Mouse (Mus musculus): ENCODE results near the gene Rbm11. TPM values are rescaled to one million over a fixed set of nuclear protein-coding genes. Genes with fewer than 3 reads are reported as not detected.
A peak's percentile ranks its signal among the peaks of the same experiment; 100 is the strongest.

Rbm11 gene
- polyA plus RNA-seq (2015; fragmentation: Nextera tagmentation; extraction: Ambion mirVana), result 0.40 and 0.48 TPM in 2 replicates

- H3K36me3 ChIP-seq (ENCODE audit: control insufficient read depth, insufficient read depth, low read length), result no peaks in the 10 kb centered on the region
- peak within 1 kb of the TSS; percentile 64 for H3K9ac ChIP-seq (ENCODE audit: low read length)
- peak; percentile 99 for ATAC-seq (ENCODE audit: low read depth)
- H3K4me2 ChIP-seq (ENCODE audit: low read depth, low read length), result peak within 1 kb of the TSS; percentile 98
- WGBS, result 1% methylated on average over 37 of the region's 55 CpGs
- H3K4me1 ChIP-seq (replicated peaks; ENCODE audit: control insufficient read depth, insufficient read depth, low read length), result no peaks in the 10 kb centered on the region
- H3K27me3 ChIP-seq (ENCODE audit: control insufficient read depth, insufficient read depth, low read depth, low read length), result no peaks in the 10 kb centered on the region
- no peaks in the 10 kb centered on the region for H3K9me3 ChIP-seq (ENCODE audit: control insufficient read depth, low read length)
- peak within 1 kb of the TSS; percentile 81 for H3K4me3 ChIP-seq (ENCODE audit: low read length)
- no peak within 1 kb of the TSS for H3K27ac ChIP-seq (ENCODE audit: low read length)
Observed at GRCm38 (mm10) chr16:75592671-75593500, at the start of gene Rbm11. TSS of gene Rbm11 (plus strand) at chr16:75592844.

DNA sequence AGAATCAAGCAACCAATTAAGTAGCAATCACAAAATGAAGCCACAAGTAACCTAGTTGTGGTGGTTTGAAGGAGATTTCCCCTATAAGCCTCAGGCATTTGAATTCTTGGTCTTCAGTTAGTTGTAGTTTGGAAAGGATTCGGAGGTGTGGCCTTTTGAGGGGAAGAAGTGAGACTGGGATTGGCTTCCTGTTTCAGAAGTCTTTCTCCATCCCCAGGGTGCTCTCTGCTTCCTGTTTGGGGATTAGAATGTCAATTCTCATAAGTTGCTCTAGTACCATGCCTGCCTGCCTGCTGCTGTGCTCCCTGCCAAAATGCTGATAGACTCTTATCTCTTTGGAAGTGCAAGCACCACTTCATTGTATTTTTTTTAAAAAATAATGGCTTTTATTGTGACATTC is 47.3 kb upstream of the Rbm11 start:
- H3K4me3 ChIP-seq (ENCODE audit: low read length), result no peak overlapping the region
- H3K9ac ChIP-seq (ENCODE audit: low read length), result no peak overlapping the region
- no peaks in the 10 kb centered on the region for H3K9me3 ChIP-seq (ENCODE audit: control insufficient read depth, low read length)
- H3K36me3 ChIP-seq (ENCODE audit: control insufficient read depth, insufficient read depth, low read length), result no peaks in the 10 kb centered on the region
- 79% methylated on average over 1 of the region's 1 CpGs for WGBS
- no peaks in the 10 kb centered on the region for H3K4me1 ChIP-seq (replicated peaks; ENCODE audit: control insufficient read depth, insufficient read depth, low read length)
- no peaks in the 10 kb centered on the region for H3K27me3 ChIP-seq (ENCODE audit: control insufficient read depth, insufficient read depth, low read depth, low read length)
- ATAC-seq (ENCODE audit: low read depth), result no peak
- H3K27ac ChIP-seq (ENCODE audit: low read length), result no peak overlapping the region
- no peak overlapping the region for H3K4me2 ChIP-seq (ENCODE audit: low read depth, low read length)

DNA sequence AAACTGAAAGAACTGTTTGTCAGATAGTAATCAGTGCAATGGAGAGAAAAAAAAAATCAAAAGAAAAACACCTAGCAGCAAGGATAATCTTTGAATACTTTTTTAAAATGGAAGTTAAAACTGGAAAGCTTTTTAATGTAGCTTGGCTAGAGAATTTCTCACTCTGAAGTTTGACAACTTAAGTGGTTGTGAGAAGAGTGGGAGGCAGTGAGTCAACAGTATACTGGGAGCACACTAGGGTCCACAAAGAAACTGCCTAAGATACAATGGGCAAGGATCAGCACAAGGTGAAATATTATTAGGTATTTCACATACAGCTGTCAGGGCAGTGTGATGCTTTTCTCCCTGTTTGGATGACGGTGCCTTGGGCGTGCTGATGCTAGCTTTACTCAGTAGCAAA is 29.7 kb upstream of the Rbm11 start:
- Histone ChIP-seq H3K9me3 (ENCODE audit: control insufficient read depth, low read length) (no peaks in the 10 kb centered on the region), H3K4me3 (ENCODE audit: low read length) (no peak overlapping the region), H3K9ac (ENCODE audit: low read length) (no peak overlapping the region), H3K27ac (ENCODE audit: low read length) (no peak overlapping the region), H3K4me2 (ENCODE audit: low read depth, low read length) (no peak overlapping the region), H3K4me1 (replicated peaks; ENCODE audit: control insufficient read depth, insufficient read depth, low read length) (no peaks in the 10 kb centered on the region), H3K27me3 (ENCODE audit: control insufficient read depth, insufficient read depth, low read depth, low read length) (no peaks in the 10 kb centered on the region), H3K36me3 (ENCODE audit: control insufficient read depth, insufficient read depth, low read length) (no peaks in the 10 kb centered on the region)
- 89% methylated on average over 2 of the region's 2 CpGs for WGBS
- ATAC-seq (ENCODE audit: low read depth), result no peak

DNA sequence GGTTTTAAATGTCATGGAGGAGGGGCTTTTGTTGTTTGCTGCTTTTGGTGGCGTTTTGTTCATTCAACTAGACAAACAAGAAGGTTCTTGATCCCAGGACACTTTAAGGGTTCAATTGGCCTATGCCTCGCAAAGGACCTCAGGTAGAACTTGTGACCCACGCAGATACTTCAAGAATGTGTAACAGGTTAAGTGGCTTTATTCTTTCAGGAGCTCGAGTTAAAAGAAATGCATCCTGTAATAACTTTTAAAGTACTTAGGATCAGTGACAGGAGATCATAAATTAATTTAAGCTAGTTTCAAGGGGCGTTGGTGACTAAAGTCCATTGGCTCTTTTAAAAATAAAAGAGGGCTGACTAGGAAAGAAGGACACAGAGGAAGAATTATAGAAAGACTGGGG is 10.4 kb upstream of the Rbm11 start:
- no peak overlapping the region for H3K9ac ChIP-seq (ENCODE audit: low read length)
- ATAC-seq (ENCODE audit: low read depth), result no peak
- no peaks in the 10 kb centered on the region for H3K9me3 ChIP-seq (ENCODE audit: control insufficient read depth, low read length)
- no peak overlapping the region for H3K4me3 ChIP-seq (ENCODE audit: low read length)
- WGBS, result 55% methylated on average over 5 of the region's 5 CpGs
- no peaks in the 10 kb centered on the region for H3K36me3 ChIP-seq (ENCODE audit: control insufficient read depth, insufficient read depth, low read length)
- H3K4me1 ChIP-seq (replicated peaks; ENCODE audit: control insufficient read depth, insufficient read depth, low read length), result no peaks in the 10 kb centered on the region
- no peaks in the 10 kb centered on the region for H3K27me3 ChIP-seq (ENCODE audit: control insufficient read depth, insufficient read depth, low read depth, low read length)
- no peak overlapping the region for H3K4me2 ChIP-seq (ENCODE audit: low read depth, low read length)
- H3K27ac ChIP-seq (ENCODE audit: low read length), result no peak overlapping the region

DNA sequence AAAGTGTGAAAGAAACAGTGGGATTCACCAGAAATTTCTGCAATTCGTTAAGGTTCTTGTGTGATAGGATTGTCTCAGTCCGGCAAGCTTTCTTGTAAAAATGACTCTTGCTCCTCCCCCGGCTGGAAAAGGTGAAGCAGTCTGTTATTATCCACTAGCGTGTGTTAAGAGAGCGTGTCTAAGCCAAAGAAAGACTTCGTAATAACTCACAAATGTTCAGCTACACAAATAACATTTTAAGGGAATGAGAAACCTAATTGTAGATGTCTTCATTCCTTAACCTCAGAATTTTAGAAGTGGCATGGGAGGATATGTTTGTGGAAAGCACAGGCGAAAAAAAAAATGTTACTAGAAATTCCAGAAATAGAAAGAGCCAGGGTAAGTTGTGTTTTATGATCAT is 6.7 kb upstream of the Rbm11 start, which contains the start of gene Lipi:
TSS of gene Lipi (minus strand) at position 101 of the 400 bp plus-strand sequence.
- Histone ChIP-seq H3K27ac (ENCODE audit: low read length) (no peak within 1 kb of the TSS), H3K9ac (ENCODE audit: low read length) (no peak within 1 kb of the TSS), H3K4me3 (ENCODE audit: low read length) (no peak within 1 kb of the TSS), H3K27me3 (ENCODE audit: control insufficient read depth, insufficient read depth, low read depth, low read length) (no peaks in the 10 kb centered on the region), H3K4me2 (ENCODE audit: low read depth, low read length) (no peak within 1 kb of the TSS), H3K36me3 (ENCODE audit: control insufficient read depth, insufficient read depth, low read length) (no peaks in the 10 kb centered on the region), H3K4me1 (replicated peaks; ENCODE audit: control insufficient read depth, insufficient read depth, low read length) (no peaks in the 10 kb centered on the region), H3K9me3 (ENCODE audit: control insufficient read depth, low read length) (no peaks in the 10 kb centered on the region)
- ATAC-seq (ENCODE audit: low read depth), result no peak
- 85% methylated on average over 7 of the region's 7 CpGs for WGBS

DNA sequence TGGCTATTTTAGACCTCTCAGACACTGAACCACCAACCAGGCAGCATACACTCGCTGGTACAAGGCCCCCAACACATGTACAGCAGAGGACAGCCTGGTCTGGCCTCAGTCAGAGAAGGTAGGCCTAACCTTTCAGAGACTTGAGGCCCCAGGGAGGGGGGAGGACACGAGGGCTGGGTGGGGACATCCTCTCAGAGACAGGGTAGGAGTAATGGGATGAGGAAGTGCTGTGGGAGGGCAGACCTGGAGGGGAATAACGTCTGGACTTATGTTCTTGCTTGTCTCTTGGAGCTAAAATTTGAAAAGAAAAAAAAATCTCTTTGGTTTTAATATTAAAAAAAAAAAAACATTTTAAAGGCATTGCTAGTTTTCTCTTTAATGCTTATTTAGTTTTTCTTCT is 6.2 kb upstream of the Rbm11 start:
- no peak overlapping the region for H3K4me3 ChIP-seq (ENCODE audit: low read length)
- no peaks in the 10 kb centered on the region for H3K36me3 ChIP-seq (ENCODE audit: control insufficient read depth, insufficient read depth, low read length)
- H3K4me2 ChIP-seq (ENCODE audit: low read depth, low read length), result no peak overlapping the region
- no peak for ATAC-seq (ENCODE audit: low read depth)
- H3K9me3 ChIP-seq (ENCODE audit: control insufficient read depth, low read length), result no peaks in the 10 kb centered on the region
- H3K9ac ChIP-seq (ENCODE audit: low read length), result no peak overlapping the region
- 17% methylated on average over 3 of the region's 3 CpGs for WGBS
- no peak overlapping the region for H3K27ac ChIP-seq (ENCODE audit: low read length)
- H3K27me3 ChIP-seq (ENCODE audit: control insufficient read depth, insufficient read depth, low read depth, low read length), result no peaks in the 10 kb centered on the region
- no peaks in the 10 kb centered on the region for H3K4me1 ChIP-seq (replicated peaks; ENCODE audit: control insufficient read depth, insufficient read depth, low read length)

DNA sequence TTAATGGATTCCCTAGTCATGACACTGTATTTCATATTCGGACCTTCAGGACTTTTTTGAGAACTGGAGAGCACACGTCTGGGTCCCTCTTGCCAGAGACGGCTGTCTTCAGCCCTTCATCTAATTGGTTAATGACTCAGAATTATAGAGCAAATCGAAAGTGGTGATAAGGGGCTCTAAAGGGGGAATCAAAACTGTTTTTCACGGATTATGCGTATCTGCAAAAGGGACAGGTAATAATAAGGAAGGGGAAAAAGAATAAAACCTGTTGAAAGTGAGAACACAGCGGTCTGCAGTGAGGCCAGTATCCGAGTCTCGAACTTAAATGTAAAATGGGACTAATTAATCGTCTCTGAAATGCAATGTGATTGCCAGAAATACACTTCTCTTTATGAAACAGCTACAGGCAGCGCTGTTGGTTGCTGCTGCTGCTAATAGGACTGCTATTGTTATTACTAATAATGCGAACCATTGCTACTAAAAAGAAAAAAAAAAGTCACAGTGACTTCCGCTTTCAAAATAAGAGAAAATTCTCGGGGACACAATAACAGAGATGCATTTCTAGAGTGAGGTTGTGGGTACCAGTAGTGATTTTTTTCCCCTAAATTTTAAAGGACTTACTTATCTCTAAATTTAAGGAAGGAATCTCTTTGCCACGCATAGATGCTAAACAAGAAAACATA is 998 bp downstream of the Rbm11 start:
- Histone ChIP-seq H3K27me3 (ENCODE audit: control insufficient read depth, insufficient read depth, low read depth, low read length) (no peaks in the 10 kb centered on the region), H3K4me1 (replicated peaks; ENCODE audit: control insufficient read depth, insufficient read depth, low read length) (no peaks in the 10 kb centered on the region), H3K4me3 (ENCODE audit: low read length) (peak overlapping the region; percentile 81), H3K9ac (ENCODE audit: low read length) (peak overlapping the region; percentile 64), H3K9me3 (ENCODE audit: control insufficient read depth, low read length) (no peaks in the 10 kb centered on the region), H3K27ac (ENCODE audit: low read length) (no peak overlapping the region), H3K4me2 (ENCODE audit: low read depth, low read length) (peak overlapping the region; percentile 98), H3K36me3 (ENCODE audit: control insufficient read depth, insufficient read depth, low read length) (no peaks in the 10 kb centered on the region)
- no peak for ATAC-seq (ENCODE audit: low read depth)
- 14% methylated on average over 15 of the region's 15 CpGs for WGBS

DNA sequence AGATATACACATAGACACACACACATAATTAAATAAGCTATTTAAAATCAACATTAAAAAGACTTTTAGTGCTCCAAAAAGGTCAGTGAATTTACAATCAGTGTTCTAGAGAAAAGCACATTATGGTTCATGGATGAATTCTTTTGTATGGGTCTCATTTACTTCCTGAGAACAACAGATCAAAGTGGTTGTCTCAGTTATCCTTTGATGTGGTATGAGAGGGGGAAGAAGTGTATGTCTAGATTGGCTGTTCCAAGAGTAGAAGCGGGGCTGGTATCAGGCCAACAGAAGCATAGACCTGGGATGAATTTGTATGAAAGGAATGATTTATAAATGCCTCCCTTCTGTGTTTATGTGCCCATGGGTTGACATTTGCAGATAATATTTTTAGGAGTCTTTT is 13.8 kb downstream of the Rbm11 start:
- no peak for ATAC-seq (ENCODE audit: low read depth)
- WGBS, result 42% methylated on average over 1 of the region's 1 CpGs
- no peak overlapping the region for H3K4me2 ChIP-seq (ENCODE audit: low read depth, low read length)

GRCm38 (mm10) chr16:75612561-75612960 is 19.9 kb downstream of the Rbm11 start:
- H3K9ac ChIP-seq (ENCODE audit: low read length), result no peak overlapping the region

More for the DNA sequence above, 13.8 kb downstream of the Rbm11 start:
- Histone ChIP-seq H3K36me3 (ENCODE audit: control insufficient read depth, insufficient read depth, low read length) (no peaks in the 10 kb centered on the region), H3K27ac (ENCODE audit: low read length) (no peak overlapping the region), H3K27me3 (ENCODE audit: control insufficient read depth, insufficient read depth, low read depth, low read length) (no peaks in the 10 kb centered on the region), H3K4me1 (replicated peaks; ENCODE audit: control insufficient read depth, insufficient read depth, low read length) (no peaks in the 10 kb centered on the region), H3K4me3 (ENCODE audit: low read length) (no peak overlapping the region), H3K9ac (ENCODE audit: low read length) (no peak overlapping the region), H3K9me3 (ENCODE audit: control insufficient read depth, low read length) (no peaks in the 10 kb centered on the region)

More at GRCm38 (mm10) chr16:75612561-75612960, 19.9 kb downstream of the Rbm11 start:
- H3K36me3 ChIP-seq (ENCODE audit: control insufficient read depth, insufficient read depth, low read length), result no peaks in the 10 kb centered on the region
- no peaks in the 10 kb centered on the region for H3K4me1 ChIP-seq (replicated peaks; ENCODE audit: control insufficient read depth, insufficient read depth, low read length)
- H3K27me3 ChIP-seq (ENCODE audit: control insufficient read depth, insufficient read depth, low read depth, low read length), result no peaks in the 10 kb centered on the region
- no peak for ATAC-seq (ENCODE audit: low read depth)
- H3K27ac ChIP-seq (ENCODE audit: low read length), result no peak overlapping the region
- H3K4me3 ChIP-seq (ENCODE audit: low read length), result no peak overlapping the region
- no peak overlapping the region for H3K4me2 ChIP-seq (ENCODE audit: low read depth, low read length)
- H3K9me3 ChIP-seq (ENCODE audit: control insufficient read depth, low read length), result no peaks in the 10 kb centered on the region

Measured in lung, embryonic 16.5 days (tissue).